Mouse (Mus musculus): Measurements from ENCODE around the gene Mtmr14. TPM values are rescaled to one million over a fixed set of nuclear protein-coding genes. Genes with fewer than 3 reads are reported as not detected.

Gene Mtmr14
- total and polyA plus RNA-seq, 3 experiments, result 63.9 to 88.0 (median 81.0) TPM

- no peak for TF ChIP-seq GABPA (IDR thresholded peaks at IDR 0.05; ENCODE audit: insufficient replicate concordance, low read depth, low read length)
- no peak for TF ChIP-seq RAD21 (IDR thresholded peaks at IDR 0.05; ENCODE audit: low read depth, low read length)
- peak; percentile 29 for TF ChIP-seq NELFE (IDR thresholded peaks at IDR 0.05; ENCODE audit: low read depth, low read length)
- no peak for TF ChIP-seq ZC3H11A (IDR thresholded peaks at IDR 0.05; ENCODE audit: low read depth, low read length)
- no peak for TF ChIP-seq ZNF384 (IDR thresholded peaks at IDR 0.05; ENCODE audit: low read depth, low read length)
- TF ChIP-seq MEF2A (IDR thresholded peaks at IDR 0.05; ENCODE audit: borderline replicate concordance, low read depth, low read length), result no peak
- TF ChIP-seq JUND (conservative IDR thresholded peaks at IDR 0.05; ENCODE audit: low read depth, low read length), result no peak
- TF ChIP-seq MXI1 (IDR thresholded peaks at IDR 0.05; ENCODE audit: low read depth, low read length), result peak; percentile 16; the same call in 1 of the 2 replicates
- no peak; the same call in 1 of the 2 replicates for TF ChIP-seq E2F4 (IDR thresholded peaks at IDR 0.05; ENCODE audit: insufficient replicate concordance, low read depth, low read length)
- 0 out of 2 replicates have a peak, but pooled peaks have one; percentile 19 for TF ChIP-seq BHLHE40 (IDR thresholded peaks at IDR 0.05; ENCODE audit: low read depth, low read length)
Measured at GRCm38 (mm10) chr6:113306322-113306985, 68.8 kb downstream of the Mtmr14 start (continued).

- H3K4me3 ChIP-seq (replicated peaks in 1 of 3; ENCODE audit: low read depth in 2 of 3, low read length in 2 of 3, poor library complexity in 1 of 3), result peak within 1 kb of the TSS; percentile 91 to 98 (median 97)
- peak within 1 kb of the TSS; percentile 77 for H3K27ac ChIP-seq (ENCODE audit: insufficient read depth, low read depth)
- no peak for DNase-seq (ENCODE audit: extremely low read depth)
- in situ Hi-C loops (cut with MboI; ENCODE audit: low pct_ligation_motif_present, low pct_unique_long_range_greater_than_20kb, low sequenced_read_pairs), result loop anchor here (10.0 to 25.0 kb wide), 2 partner anchors 262 to 595 kb away; partner anchors contain the start of gene Thumpd3
- peaks cover 13 to 23% of the 10 kb centered on the region in 2 experiments for H3K36me3 ChIP-seq (replicated peaks in 1 of 2; ENCODE audit: control insufficient read depth in 1 of 2, insufficient read depth in 1 of 2, low read length in 1 of 2)
- dilution Hi-C loops (cut with MboI; ENCODE audit: extremely low pct_ligation_motif_present, extremely low pct_unique_long_range_greater_than_20kb, low sequenced_read_pairs), result no loop called here
- no peaks in the 10 kb centered on the region for H3K27me3 ChIP-seq (replicated peaks)
- H3K9ac ChIP-seq (ENCODE audit: insufficient read depth, low read depth), result peak within 1 kb of the TSS; percentile 90
- H3K9me3 ChIP-seq (replicated peaks; ENCODE audit: low read length), result no peaks in the 10 kb centered on the region
- H3K4me2 ChIP-seq (ENCODE audit: insufficient read depth, low read depth, poor library complexity, severe bottlenecking), result peak within 1 kb of the TSS; percentile 95
- peaks cover 10 to 37% of the 10 kb centered on the region in 2 experiments for H3K4me1 ChIP-seq (ENCODE audit: control insufficient read depth in 1 of 2, insufficient read depth in 2 of 2)
- H3K79me2 ChIP-seq (replicated peaks; ENCODE audit: control insufficient read depth, extremely low read depth, insufficient read depth, poor library complexity, severe bottlenecking), result peaks cover 36% of the 10 kb centered on the region
- TF ChIP-seq MAFK (IDR thresholded peaks at IDR 0.05; ENCODE audit: insufficient replicate concordance, low read length) (no peak), BHLHE40 (IDR thresholded peaks at IDR 0.05; ENCODE audit: low read depth, low read length) (peak; percentile 77), HCFC1 (IDR thresholded peaks at IDR 0.05; ENCODE audit: low read depth, low read length) (peak; percentile 86), USF1 (IDR thresholded peaks at IDR 0.05; ENCODE audit: low read depth, low read length) (no peak), MAZ (IDR thresholded peaks at IDR 0.05; ENCODE audit: low read depth, low read length) (no peak), MXI1 (IDR thresholded peaks at IDR 0.05; ENCODE audit: low read depth, low read length) (no peak; the same call in 1 of the 2 replicates), MEF2A (IDR thresholded peaks at IDR 0.05; ENCODE audit: borderline replicate concordance, low read depth, low read length) (no peak; the same call in 1 of the 2 replicates), SIN3A (IDR thresholded peaks at IDR 0.05; ENCODE audit: low read length) (peak; percentile 70; the same call in 1 of the 2 replicates), RAD21 (IDR thresholded peaks at IDR 0.05; ENCODE audit: low read depth, low read length) (no peak), TBP (conservative IDR thresholded peaks at IDR 0.05; ENCODE audit: low read depth, low read length) (peak; percentile 55; the same call in 1 of the 2 replicates), ZC3H11A (IDR thresholded peaks at IDR 0.05; ENCODE audit: low read depth, low read length) (peak; percentile 100), CHD1 (IDR thresholded peaks at IDR 0.05; ENCODE audit: low read depth, low read length) (no peak), CTCF (conservative IDR thresholded peaks at IDR 0.05 in 1 of 2, IDR thresholded peaks at IDR 0.05 in 1 of 2; ENCODE audit: low read depth in 2 of 2, low read length in 2 of 2) (no peak), POLR2A (IDR thresholded peaks at IDR 0.05; ENCODE audit: low read depth, low read length) (peak; percentile 74), POLR2AphosphoS2 (IDR thresholded peaks at IDR 0.05; ENCODE audit: low read depth, low read length) (no peak), ELF1 (IDR thresholded peaks at IDR 0.05; ENCODE audit: low read depth, low read length) (no peak), ZKSCAN1 (IDR thresholded peaks at IDR 0.05; ENCODE audit: borderline replicate concordance, low read depth, low read length) (no peak), USF2 (conservative IDR thresholded peaks at IDR 0.05; ENCODE audit: low read depth, low read length) (no peak), IRF4 (IDR thresholded peaks at IDR 0.05; ENCODE audit: low read depth, low read length) (0 out of 2 replicates have a peak, but pooled peaks have one; percentile 12), NELFE (IDR thresholded peaks at IDR 0.05; ENCODE audit: low read depth, low read length) (no peak; the same call in 1 of the 2 replicates), ZNF384 (IDR thresholded peaks at IDR 0.05; ENCODE audit: low read depth, low read length) (no peak), MYC (IDR thresholded peaks at IDR 0.05; ENCODE audit: low read depth, low read length) (peak; percentile 74), E2F4 (IDR thresholded peaks at IDR 0.05; ENCODE audit: insufficient replicate concordance, low read depth, low read length) (no peak), ZMIZ1 (IDR thresholded peaks at IDR 0.05; ENCODE audit: low read depth, low read length) (no peak), PAX5 (IDR thresholded peaks at IDR 0.05; ENCODE audit: low read length) (no peak), MAX (IDR thresholded peaks at IDR 0.05; ENCODE audit: low read length) (peak; percentile 51; the same call in 1 of the 2 replicates), TCF12 (IDR thresholded peaks at IDR 0.05; ENCODE audit: low read depth, low read length) (peak; percentile 66), EP300 (IDR thresholded peaks at IDR 0.05; ENCODE audit: low read length) (no peak), UBTF (IDR thresholded peaks at IDR 0.05; ENCODE audit: low read depth, low read length) (no peak; the same call in 1 of the 2 replicates), SMC3 (IDR thresholded peaks at IDR 0.05; ENCODE audit: low read depth, low read length) (no peak), NRF1 (IDR thresholded peaks at IDR 0.05; ENCODE audit: low read depth, low read length) (no peak), JUND (conservative IDR thresholded peaks at IDR 0.05; ENCODE audit: low read depth, low read length) (no peak), RCOR1 (conservative IDR thresholded peaks at IDR 0.05; ENCODE audit: low read depth, low read length) (0 out of 2 replicates have a peak, but pooled peaks have one; percentile 61)
Measured at GRCm38 (mm10) chr6:113306986-113307349, 69.3 kb downstream of the Mtmr14 start, which contains the start of gene Brpf1. Brpf1 (plus strand) TSS chr6:113307137.
